Mouse (Mus musculus) megakaryocyte progenitor cell, adult 5-6 weeks (primary cell): ENCODE data around the gene Plcd1. TPM values are rescaled to one million over a fixed set of nuclear protein-coding genes. Genes with fewer than 3 reads are reported as not detected.

ENCODE experiments used
- ATAC-seq: replicated peaks from 2 replicates; pipeline ENCODE4 v1.8.0; 2016; ENCODE audit warnings: mild to moderate bottlenecking, moderate TSS enrichment, inconsistent platforms; ENCODE audit not compliant: poor library complexity
- total RNA-seq, 2 experiments: library from RNA; stranded (forward) in 1 of 2; stranded (reverse) in 1 of 2; fragments of 157-497, 149-512 nt in 1 of 2; fragments of 200-1000 nt in 1 of 2; gene quantifications; 2 replicates each; pipeline versions ENCODE4 v1.2.3 to v1.2.4; 2015 to 2017

Plcd1 gene
- total RNA-seq, 2 experiments from 2014 or later: 0.29 TPM; not detected in 1

- no peak for ATAC-seq
These were observed 38.0 kb downstream of the Plcd1 start for GRCm38 (mm10) chr9:119055336-119055735.

- ATAC-seq: no peak
These were observed 39.2 kb downstream of the Plcd1 start for GRCm38 (mm10) chr9:119053964-119054576.

- peak; percentile 38 for ATAC-seq
These were observed 41.0 kb downstream of the Plcd1 start, which contains the start of gene Vill for GRCm38 (mm10) chr9:119052154-119052944. Gene Vill, plus strand, starts transcription at chr9:119052778.

GRCm38 (mm10) chr9:119051158-119051557 lies 42.1 kb downstream of the Plcd1 start:
- no peak for ATAC-seq

- ATAC-seq: peak; percentile 70
These were observed 45.0 kb downstream of the Plcd1 start for GRCm38 (mm10) chr9:119048182-119048903.

GRCm38 (mm10) chr9:119040101-119040775 lies 53.1 kb downstream of the Plcd1 start:
- no peak for ATAC-seq

GRCm38 (mm10) chr9:119038574-119038973 lies 54.7 kb downstream of the Plcd1 start:
- peak; percentile 49 for ATAC-seq

GRCm38 (mm10) chr9:119037076-119037730 lies 56.1 kb downstream of the Plcd1 start:
- 0 out of 2 replicates have a peak, but pooled peaks have one; percentile 25 for ATAC-seq

- peak; percentile 69 for ATAC-seq
These were observed 57.5 kb downstream of the Plcd1 start for GRCm38 (mm10) chr9:119035836-119036235.

GRCm38 (mm10) chr9:119034676-119035665 lies 58.3 kb downstream of the Plcd1 start:
- ATAC-seq: no peak

- ATAC-seq: no peak
These were observed 59.2 kb downstream of the Plcd1 start for GRCm38 (mm10) chr9:119034069-119034468.

- ATAC-seq: no peak
These were observed 60.0 kb downstream of the Plcd1 start for GRCm38 (mm10) chr9:119033111-119033921.

- ATAC-seq: no peak
These were observed 60.8 kb downstream of the Plcd1 start for GRCm38 (mm10) chr9:119032538-119032937.

GRCm38 (mm10) chr9:119031772-119032171 lies 61.5 kb downstream of the Plcd1 start:
- no peak for ATAC-seq

GRCm38 (mm10) chr9:119031038-119031437 lies 62.3 kb downstream of the Plcd1 start:
- no peak for ATAC-seq

GRCm38 (mm10) chr9:119029568-119029967 lies 63.7 kb downstream of the Plcd1 start:
- ATAC-seq: peak; percentile 80

GRCm38 (mm10) chr9:119028226-119029195 lies 64.8 kb downstream of the Plcd1 start:
- ATAC-seq: peak; percentile 63
